Mouse (Mus musculus) telencephalon, adult 2 months (tissue): ENCODE data around the gene Antxrl.
A peak's percentile ranks its signal among the peaks of the same experiment; 100 is the strongest.

ENCODE experiments used
- DNase-seq: peaks from one replicate; pipeline ENCODE4 v3.0.0-alpha.2; 2011; ENCODE audit warnings: low read depth, low spot score

The Antxrl gene

GRCm38 (mm10) chr14:34103855-34104254 is 51.3 kb downstream of the Antxrl start:
- no peak for DNase-seq

GRCm38 (mm10) chr14:34104892-34105291 is 52.4 kb downstream of the Antxrl start:
- peak; percentile 2 for DNase-seq

GRCm38 (mm10) chr14:34106389-34107062 is 54.0 kb downstream of the Antxrl start:
- no peak for DNase-seq

- DNase-seq = no peak
Measured at GRCm38 (mm10) chr14:34107594-34107993, 55.1 kb downstream of the Antxrl start.

- no peak for DNase-seq
Measured at GRCm38 (mm10) chr14:34114311-34114710, 61.8 kb downstream of the Antxrl start.

GRCm38 (mm10) chr14:34119046-34119723 is 66.7 kb downstream of the Antxrl start:
- DNase-seq = no peak

- no peak for DNase-seq
Measured at GRCm38 (mm10) chr14:34120016-34120910, 67.8 kb downstream of the Antxrl start.

- DNase-seq = no peak
Measured at GRCm38 (mm10) chr14:34120923-34121351, 68.4 kb downstream of the Antxrl start.

- DNase-seq = no peak
Measured at GRCm38 (mm10) chr14:34121691-34122090, 69.2 kb downstream of the Antxrl start.
